Mouse (Mus musculus) limb, embryonic 13.5 days (tissue): ENCODE measurements around the gene Pld5. TPM values are rescaled to one million over a fixed set of nuclear protein-coding genes. Genes with fewer than 3 reads are reported as not detected.
"Not testable (repeated sequence)": the region's sequence is repeated elsewhere in the genome, so short reads cannot be mapped to it uniquely, and the experiment has no call there.

Experiments
- ATAC-seq: fragments of 200-750 bp; cut with Nextera tagmentation; 2 replicates; pipeline ENCODE4 v1.8.0; 2017; ENCODE audit warnings: low read depth, moderate number of reproducible peaks, moderate TSS enrichment; ENCODE audit not compliant: low FRiP score
- H3K27ac ChIP-seq: fragments of 300-500 bp; sonication (generic); 2 replicates; pipeline ENCODE4 v1.5.1; 2015; ENCODE audit warnings: inconsistent platforms, mild to moderate bottlenecking, moderate library complexity
- H3K27me3 ChIP-seq: fragments of 300-500 bp; sonication (generic); 2 replicates; pipeline ENCODE4 v1.6.1; 2015; ENCODE audit warnings: mild to moderate bottlenecking, inconsistent platforms
- H3K36me3 ChIP-seq: fragments of 300-500 bp; sonication (generic); 2 replicates; pipeline ENCODE4 v1.6.1; 2015; ENCODE audit warnings: inconsistent platforms, mild to moderate bottlenecking, moderate library complexity
- H3K4me1 ChIP-seq: fragments of 300-500 bp; sonication (generic); 2 replicates; pipeline ENCODE4 v1.6.1; 2015; ENCODE audit warnings: inconsistent platforms
- H3K4me2 ChIP-seq: fragments of 300-500 bp; sonication (generic); replicated peaks from 2 replicates; pipeline ENCODE4 v1.6.1; 2015; ENCODE audit warnings: inconsistent platforms, mild to moderate bottlenecking, moderate library complexity
- H3K4me3 ChIP-seq: fragments of 300-500 bp; sonication (generic); 2 replicates; pipeline ENCODE4 v1.5.1; 2015; ENCODE audit warnings: moderate library complexity, mild to moderate bottlenecking, inconsistent platforms
- H3K9ac ChIP-seq: fragments of 300-500 bp; sonication (generic); 2 replicates; pipeline ENCODE4 v1.6.1; 2015; ENCODE audit warnings: mild to moderate bottlenecking, inconsistent platforms
- H3K9me3 ChIP-seq: fragments of 300-500 bp; sonication (generic); 2 replicates; pipeline ENCODE4 v1.6.1; 2016; ENCODE audit warnings: inconsistent platforms
- WGBS: fragments of 180-500 bp; shearing (Covaris S2); methylation state at CpG from one replicate; pipeline ENCODE4 v1.1.7; 2015; 5-methylcytosine and 5-hydroxymethylcytosine counted together
- polyA plus RNA-seq: library from polyadenylated mRNA; unstranded; fragments of >200 nt; fragmentation: Nextera tagmentation; extraction: Ambion mirVana; gene quantifications from 2 replicates; pipeline ENCODE4 v1.2.1, GENCODE M21; 2015

Pld5 gene
- polyA plus RNA-seq, 1 experiment from 2014 or later = 0.88 TPM

DNA sequence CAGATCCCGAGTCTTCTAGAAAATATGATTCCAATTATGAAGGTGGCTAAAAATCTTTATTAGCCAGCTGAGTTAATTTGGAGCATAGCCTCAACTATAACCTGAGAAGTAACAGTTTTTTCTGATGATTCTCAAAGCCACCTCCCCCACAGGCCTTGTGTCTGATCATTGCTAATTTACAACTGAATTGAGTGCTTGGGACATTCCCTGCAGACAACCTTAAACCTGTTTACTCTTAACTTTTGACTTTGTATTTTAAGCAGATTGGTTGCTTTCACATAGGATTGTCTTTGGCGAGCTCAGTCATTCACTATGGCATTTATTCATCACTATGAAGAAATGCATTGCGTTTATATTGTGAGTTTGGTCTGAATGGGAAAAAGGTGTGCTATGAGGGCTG is 246.7 kb downstream of the Pld5 start:
- Histone ChIP-seq H3K4me2 (no peak overlapping the region), H3K9me3 (no peaks in the 10 kb centered on the region), H3K4me3 (no peak overlapping the region), H3K27ac (no peak overlapping the region), H3K27me3 (no peaks in the 10 kb centered on the region), H3K9ac (no peak overlapping the region), H3K4me1 (no peaks in the 10 kb centered on the region), H3K36me3 (no peaks in the 10 kb centered on the region)
- WGBS = 53% methylated on average over 3 of the region's 3 CpGs
- no peak for ATAC-seq

DNA sequence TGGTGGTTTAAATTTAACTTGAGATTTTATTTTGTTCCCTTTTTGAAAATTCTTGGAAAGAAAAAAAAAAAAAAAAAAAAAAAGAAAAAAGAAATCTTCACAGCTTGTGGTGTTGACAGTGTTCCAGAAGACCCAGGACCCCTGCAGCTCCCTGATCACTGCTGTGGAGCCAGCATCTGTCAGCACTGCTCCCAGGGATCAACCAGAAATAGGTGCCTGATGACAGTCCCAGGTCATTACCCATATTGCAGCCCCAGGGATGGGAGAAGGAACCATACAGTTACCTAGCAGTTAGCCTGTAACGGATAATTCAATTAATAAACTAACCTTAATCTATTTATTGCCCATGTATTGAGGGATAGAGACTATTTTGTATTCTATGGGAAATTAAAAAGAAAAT is 250.6 kb downstream of the Pld5 start:
- WGBS = 51% methylated on average over 1 of the region's 1 CpGs
- ATAC-seq = no peak
- no peaks in the 10 kb centered on the region for H3K27me3 ChIP-seq
- H3K4me1 ChIP-seq = no peaks in the 10 kb centered on the region
- no peaks in the 10 kb centered on the region for H3K9me3 ChIP-seq
- H3K27ac ChIP-seq = no peak overlapping the region
- no peak overlapping the region for H3K4me3 ChIP-seq
- no peaks in the 10 kb centered on the region for H3K36me3 ChIP-seq
- H3K4me2 ChIP-seq = no peak overlapping the region
- no peak overlapping the region for H3K9ac ChIP-seq

DNA sequence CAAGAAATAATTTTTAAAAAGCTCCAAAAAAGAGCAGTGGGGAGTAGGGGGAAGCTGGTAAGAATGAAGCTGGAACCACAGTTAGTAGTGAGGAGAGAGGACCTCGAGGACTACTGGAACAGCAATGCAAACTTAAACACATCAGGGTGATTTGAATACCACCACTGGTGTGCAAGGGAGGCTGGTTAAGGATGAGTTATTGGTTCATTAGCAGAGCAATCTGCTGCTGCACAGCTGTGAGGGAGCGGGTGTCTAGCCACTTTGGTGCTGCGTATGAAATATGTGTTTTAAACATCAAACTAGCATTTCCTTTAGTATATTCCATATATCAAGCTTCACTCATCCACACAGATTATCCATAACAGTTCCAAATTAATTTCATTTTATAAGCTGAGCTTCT is 256.6 kb downstream of the Pld5 start:
- Histone ChIP-seq H3K27me3 (no peaks in the 10 kb centered on the region), H3K4me2 (no peak overlapping the region), H3K9me3 (no peaks in the 10 kb centered on the region), H3K27ac (no peak overlapping the region), H3K4me3 (no peak overlapping the region), H3K36me3 (no peaks in the 10 kb centered on the region), H3K9ac (no peak overlapping the region), H3K4me1 (peaks cover 8% of the 10 kb centered on the region)
- WGBS = 91% methylated on average over 3 of the region's 3 CpGs
- ATAC-seq = no peak

- Histone ChIP-seq H3K36me3 (no peaks in the 10 kb centered on the region), H3K4me1 (peaks cover 8% of the 10 kb centered on the region), H3K27ac (no peak overlapping the region), H3K27me3 (no peaks in the 10 kb centered on the region), H3K4me3 (no peak overlapping the region), H3K4me2 (no peak overlapping the region), H3K9ac (no peak overlapping the region), H3K9me3 (no peaks in the 10 kb centered on the region)
- WGBS = 43% methylated on average over 3 of the region's 3 CpGs
- no peak for ATAC-seq
Measured at GRCm38 (mm10) chr1:176016076-176016475, 259.0 kb downstream of the Pld5 start.

DNA sequence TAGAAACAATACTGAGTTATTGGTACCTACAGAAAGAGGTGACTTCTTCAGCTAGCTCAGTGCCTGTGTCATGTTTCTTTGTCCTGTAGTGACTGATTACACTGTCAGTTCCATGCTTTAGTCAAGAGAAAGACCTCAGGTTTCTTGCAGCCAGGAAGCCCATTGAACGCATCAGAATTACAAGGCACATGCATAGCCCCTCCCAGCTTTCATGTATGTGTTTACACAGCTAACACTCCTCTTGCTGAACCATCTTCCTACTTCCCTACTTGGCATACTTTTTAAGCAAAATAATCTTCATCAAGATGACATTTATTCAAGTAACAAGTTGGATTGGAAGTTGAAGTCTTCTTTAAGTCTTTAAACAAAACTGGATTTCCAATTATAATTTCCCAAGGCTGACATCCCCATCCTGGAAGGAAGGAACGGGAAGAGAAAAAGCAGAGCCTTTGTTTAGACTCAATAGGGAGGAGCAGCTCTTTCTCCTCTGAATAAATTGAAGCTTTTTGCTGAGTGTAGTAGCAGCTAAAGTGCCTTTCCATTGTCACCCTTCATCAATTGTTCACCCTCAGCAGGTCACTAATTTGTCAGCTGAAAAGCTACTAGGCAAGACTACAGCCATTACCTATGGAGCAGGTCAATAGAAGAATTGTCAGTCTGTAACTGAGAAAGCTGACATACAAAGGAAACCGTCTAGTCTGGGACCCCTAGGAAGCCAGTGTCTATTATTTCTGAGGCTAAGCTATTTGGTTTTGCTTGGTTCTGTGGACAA is 261.4 kb downstream of the Pld5 start:
- Histone ChIP-seq H3K9ac (no peak overlapping the region), H3K27ac (no peak overlapping the region), H3K4me2 (no peak overlapping the region), H3K36me3 (no peaks in the 10 kb centered on the region), H3K27me3 (no peaks in the 10 kb centered on the region), H3K4me3 (no peak overlapping the region), H3K4me1 (peaks cover 8% of the 10 kb centered on the region), H3K9me3 (no peaks in the 10 kb centered on the region)
- ATAC-seq = no peak
- whole genome bisulfite sequencing = 66% methylated on average over 3 of the region's 3 CpGs

DNA sequence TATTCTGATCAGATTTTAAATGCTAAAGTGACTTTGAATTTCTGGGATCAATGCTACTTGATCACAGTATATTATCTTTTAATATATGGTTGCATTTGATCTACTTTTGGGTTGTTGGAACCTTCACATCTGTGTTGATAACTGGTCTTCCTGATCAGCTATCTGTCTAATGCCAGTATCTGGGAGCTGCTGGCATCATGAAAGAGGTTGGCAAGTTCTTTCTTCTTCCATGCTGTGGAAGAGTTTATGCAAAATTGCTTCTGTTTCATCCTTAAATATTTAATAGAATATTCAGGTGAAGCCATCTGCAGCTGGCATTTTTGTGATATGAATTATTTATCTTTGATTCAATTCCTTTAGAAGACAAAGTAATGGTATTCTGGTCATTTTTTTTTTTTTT is 263.6 kb downstream of the Pld5 start:
- H3K4me3 ChIP-seq = no peak overlapping the region
- H3K36me3 ChIP-seq = no peaks in the 10 kb centered on the region
- H3K27ac ChIP-seq = no peak overlapping the region
- no peaks in the 10 kb centered on the region for H3K27me3 ChIP-seq
- peaks cover 8% of the 10 kb centered on the region for H3K4me1 ChIP-seq
- no peak overlapping the region for H3K9ac ChIP-seq
- H3K4me2 ChIP-seq = no peak overlapping the region
- ATAC-seq = no peak
- H3K9me3 ChIP-seq = no peaks in the 10 kb centered on the region

GRCm38 (mm10) chr1:176011072-176011471 is 264.0 kb downstream of the Pld5 start:
- H3K4me1 ChIP-seq = peaks cover 4% of the 10 kb centered on the region
- no peaks in the 10 kb centered on the region for H3K36me3 ChIP-seq
- no peaks in the 10 kb centered on the region for H3K27me3 ChIP-seq
- no peaks in the 10 kb centered on the region for H3K9me3 ChIP-seq
- no peak overlapping the region for H3K4me2 ChIP-seq
- no peak overlapping the region for H3K4me3 ChIP-seq
- no peak overlapping the region for H3K27ac ChIP-seq
- ATAC-seq = no peak
- no peak overlapping the region for H3K9ac ChIP-seq

- Histone ChIP-seq H3K9ac (no peak overlapping the region), H3K27me3 (no peaks in the 10 kb centered on the region), H3K4me3 (no peak overlapping the region), H3K9me3 (no peaks in the 10 kb centered on the region), H3K27ac (no peak overlapping the region), H3K36me3 (no peaks in the 10 kb centered on the region), H3K4me1 (no peaks in the 10 kb centered on the region), H3K4me2 (no peak overlapping the region)
- no peak for ATAC-seq
- 77% methylated on average over 2 of the region's 2 CpGs for WGBS
Measured at GRCm38 (mm10) chr1:176008411-176008810, 266.7 kb downstream of the Pld5 start.

- Histone ChIP-seq H3K9me3 (no peaks in the 10 kb centered on the region), H3K4me2 (no peak overlapping the region), H3K27ac (no peak overlapping the region), H3K4me1 (no peaks in the 10 kb centered on the region), H3K36me3 (no peaks in the 10 kb centered on the region), H3K27me3 (no peaks in the 10 kb centered on the region), H3K4me3 (no peak overlapping the region), H3K9ac (no peak overlapping the region)
- ATAC-seq = no peak
- WGBS = 57% methylated on average over 5 of the region's 5 CpGs
Measured at GRCm38 (mm10) chr1:176000599-176000998, 274.5 kb downstream of the Pld5 start.

- Histone ChIP-seq H3K9me3 (no peaks in the 10 kb centered on the region), H3K36me3 (no peaks in the 10 kb centered on the region), H3K9ac (no peak overlapping the region), H3K4me3 (no peak overlapping the region), H3K4me2 (no peak overlapping the region), H3K27ac (no peak overlapping the region), H3K27me3 (no peaks in the 10 kb centered on the region), H3K4me1 (no peaks in the 10 kb centered on the region)
- 77% methylated on average over 7 of the region's 7 CpGs for WGBS
- no peak for ATAC-seq
Measured at GRCm38 (mm10) chr1:175997076-175997651, 277.9 kb downstream of the Pld5 start.

DNA sequence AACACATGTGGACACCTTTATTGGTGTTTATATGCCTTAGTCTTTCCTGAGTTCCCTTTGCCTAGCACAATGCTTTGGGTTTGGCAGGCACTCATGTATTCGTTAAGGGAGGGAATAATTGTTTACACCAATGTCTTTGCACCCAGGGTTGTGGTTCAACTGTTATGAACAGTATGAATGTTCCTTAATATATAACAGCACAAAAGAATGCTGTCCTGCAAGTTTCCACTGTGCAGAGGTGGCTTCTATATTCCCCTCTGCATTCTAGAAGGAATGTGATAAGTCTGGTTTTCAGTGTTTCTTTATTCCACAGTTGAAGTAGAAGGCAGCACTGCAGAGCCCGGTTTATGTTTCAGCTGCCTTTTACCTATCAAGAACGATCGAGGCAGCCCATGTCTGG is 286.2 kb downstream of the Pld5 start:
- no peaks in the 10 kb centered on the region for H3K4me1 ChIP-seq
- no peaks in the 10 kb centered on the region for H3K9me3 ChIP-seq
- H3K27ac ChIP-seq = no peak overlapping the region
- 83% methylated on average over 4 of the region's 4 CpGs for WGBS
- ATAC-seq = no peak
- H3K27me3 ChIP-seq = no peaks in the 10 kb centered on the region
- H3K4me2 ChIP-seq = no peak overlapping the region
- no peaks in the 10 kb centered on the region for H3K36me3 ChIP-seq
- no peak overlapping the region for H3K4me3 ChIP-seq
- H3K9ac ChIP-seq = no peak overlapping the region

GRCm38 (mm10) chr1:175988448-175988847 is 286.7 kb downstream of the Pld5 start:
- Histone ChIP-seq H3K9me3 (no peaks in the 10 kb centered on the region), H3K9ac (no peak overlapping the region), H3K36me3 (no peaks in the 10 kb centered on the region), H3K27ac (no peak overlapping the region), H3K27me3 (no peaks in the 10 kb centered on the region), H3K4me2 (no peak overlapping the region), H3K4me1 (no peaks in the 10 kb centered on the region), H3K4me3 (no peak overlapping the region)
- no peak for ATAC-seq
- 91% methylated on average over 5 of the region's 5 CpGs for WGBS

DNA sequence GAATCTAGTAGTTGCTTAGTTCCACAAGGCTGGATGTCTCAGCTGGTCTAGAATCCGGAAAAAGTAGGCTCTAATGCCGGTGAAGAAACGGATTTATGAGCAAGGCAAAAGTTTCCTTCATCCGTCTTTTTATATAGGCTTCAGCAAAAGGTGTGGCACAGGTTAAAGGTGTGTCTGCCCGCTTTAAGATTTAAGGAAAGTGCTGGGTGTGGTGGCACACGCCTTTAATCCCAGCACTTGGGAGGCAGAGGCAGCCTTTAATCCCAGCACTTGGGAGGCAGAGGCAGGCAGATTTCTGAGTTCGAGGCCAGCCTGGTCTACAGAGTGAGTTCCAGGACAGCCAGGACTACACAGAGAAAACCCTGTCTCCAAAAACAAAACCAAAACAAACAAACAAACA is 296.1 kb downstream of the Pld5 start, which contains the start of gene Rbm8a2:
Rbm8a2 (minus strand) TSS at position 101 of the 400 bp plus-strand sequence.
- 90% methylated on average over 7 of the region's 7 CpGs for WGBS
- H3K9me3 ChIP-seq, H3K4me3 ChIP-seq, H3K9ac ChIP-seq, H3K36me3 ChIP-seq, H3K27ac ChIP-seq, H3K4me1 ChIP-seq, H3K27me3 ChIP-seq, ATAC-seq, H3K4me2 ChIP-seq: not testable (repeated sequence)
